Mouse (Mus musculus): ENCODE measurements around the gene Nudt8. TPM values are rescaled to one million over a fixed set of nuclear protein-coding genes. Genes with fewer than 3 reads are reported as not detected.

Gene Nudt8
- polyA plus RNA-seq, 1 experiment from 2014 or later = 39.3 TPM

GRCm38 (mm10) chr19:3980917-3981316 is 19.5 kb upstream of the Nudt8 start:
- H3K4me3 ChIP-seq (ENCODE audit: low read depth, low read length) = no peak overlapping the region
- no peaks in the 10 kb centered on the region; the same call in 1 of the 2 replicates for H3K4me1 ChIP-seq (replicated peaks; ENCODE audit: control insufficient read depth, insufficient read depth)
- no peaks in the 10 kb centered on the region for H3K36me3 ChIP-seq (ENCODE audit: control insufficient read depth, insufficient read depth, low read length)
- no peaks in the 10 kb centered on the region for H3K27me3 ChIP-seq (ENCODE audit: control insufficient read depth, insufficient read depth, low read length)
- no peaks in the 10 kb centered on the region for H3K9me3 ChIP-seq (ENCODE audit: control insufficient read depth, low read length)
- no peak for DNase-seq (ENCODE audit: low spot score)
- no peak overlapping the region for H3K27ac ChIP-seq (replicated peaks)
- WGBS = 74% methylated on average over 9 of the region's 9 CpGs
- no peak overlapping the region for H3K4me2 ChIP-seq (replicated peaks; ENCODE audit: low read depth)
- ATAC-seq (ENCODE audit: low FRiP score, low TSS enrichment) = no peak
- TF ChIP-seq EP300 (optimal IDR thresholded peaks at IDR 0.05) = no peak
- TF ChIP-seq CTCF (IDR thresholded peaks at IDR 0.05; ENCODE audit: low read depth) = no peak
- no peak overlapping the region for H3K9ac ChIP-seq (ENCODE audit: low read length)

GRCm38 (mm10) chr19:3983527-3984200 is 16.7 kb upstream of the Nudt8 start:
- Histone ChIP-seq H3K9me3 (ENCODE audit: control insufficient read depth, low read length) (no peaks in the 10 kb centered on the region), H3K4me2 (replicated peaks; ENCODE audit: low read depth) (no peak overlapping the region), H3K36me3 (ENCODE audit: control insufficient read depth, insufficient read depth, low read length) (no peaks in the 10 kb centered on the region), H3K27ac (replicated peaks) (no peak overlapping the region), H3K9ac (ENCODE audit: low read length) (no peak overlapping the region), H3K27me3 (ENCODE audit: control insufficient read depth, insufficient read depth, low read length) (no peaks in the 10 kb centered on the region), H3K4me3 (ENCODE audit: low read depth, low read length) (no peak overlapping the region), H3K4me1 (replicated peaks; ENCODE audit: control insufficient read depth, insufficient read depth) (peaks cover 5% of the 10 kb centered on the region; the same call in 1 of the 2 replicates)
- DNase-seq (ENCODE audit: low spot score) (no peak), ATAC-seq (ENCODE audit: low FRiP score, low TSS enrichment) (no peak)
- WGBS = 59% methylated on average over 9 of the region's 9 CpGs
- TF ChIP-seq EP300 (optimal IDR thresholded peaks at IDR 0.05) = no peak
- no peak for TF ChIP-seq CTCF (IDR thresholded peaks at IDR 0.05; ENCODE audit: low read depth)

- Histone ChIP-seq H3K27me3 (ENCODE audit: control insufficient read depth, insufficient read depth, low read length) (no peaks in the 10 kb centered on the region), H3K27ac (replicated peaks) (peak overlapping the region; percentile 45; the same call in 1 of the 2 replicates), H3K9ac (ENCODE audit: low read length) (no peak overlapping the region), H3K36me3 (ENCODE audit: control insufficient read depth, insufficient read depth, low read length) (no peaks in the 10 kb centered on the region), H3K4me3 (ENCODE audit: low read depth, low read length) (no peak overlapping the region), H3K4me1 (replicated peaks; ENCODE audit: control insufficient read depth, insufficient read depth) (peaks cover 5% of the 10 kb centered on the region; the same call in 1 of the 2 replicates), H3K9me3 (ENCODE audit: control insufficient read depth, low read length) (no peaks in the 10 kb centered on the region), H3K4me2 (replicated peaks; ENCODE audit: low read depth) (no peak overlapping the region)
- no peak for DNase-seq (ENCODE audit: low spot score)
- TF ChIP-seq CTCF (IDR thresholded peaks at IDR 0.05; ENCODE audit: low read depth) = no peak
- no peak for TF ChIP-seq EP300 (optimal IDR thresholded peaks at IDR 0.05)
- ATAC-seq (ENCODE audit: low FRiP score, low TSS enrichment) = no peak
- 36% methylated on average over 8 of the region's 8 CpGs for WGBS
Observed at GRCm38 (mm10) chr19:3985261-3985681, 15.1 kb upstream of the Nudt8 start.

- WGBS = 5% methylated on average over 8 of the region's 8 CpGs
- peak; percentile 91 for DNase-seq (ENCODE audit: low spot score)
- Histone ChIP-seq H3K27me3 (ENCODE audit: control insufficient read depth, insufficient read depth, low read length) (no peaks in the 10 kb centered on the region), H3K27ac (replicated peaks) (peak within 1 kb of the TSS; percentile 77), H3K9ac (ENCODE audit: low read length) (peak within 1 kb of the TSS; percentile 49), H3K36me3 (ENCODE audit: control insufficient read depth, insufficient read depth, low read length) (no peaks in the 10 kb centered on the region), H3K4me1 (replicated peaks; ENCODE audit: control insufficient read depth, insufficient read depth) (peaks cover 5% of the 10 kb centered on the region; the same call in 1 of the 2 replicates), H3K9me3 (ENCODE audit: control insufficient read depth, low read length) (no peaks in the 10 kb centered on the region), H3K4me2 (replicated peaks; ENCODE audit: low read depth) (peak within 1 kb of the TSS; percentile 0), H3K4me3 (ENCODE audit: low read depth, low read length) (no peak within 1 kb of the TSS)
- peak; percentile 86 for ATAC-seq (ENCODE audit: low FRiP score, low TSS enrichment)
- TF ChIP-seq EP300 (optimal IDR thresholded peaks at IDR 0.05) (no peak), CTCF (IDR thresholded peaks at IDR 0.05; ENCODE audit: low read depth) (no peak)
Observed at GRCm38 (mm10) chr19:3986334-3986733, 14.0 kb upstream of the Nudt8 start, which contains the start of gene Acy3. Gene Acy3, plus strand, starts transcription at chr19:3986570.

GRCm38 (mm10) chr19:3988066-3988465 is 12.3 kb upstream of the Nudt8 start:
- Histone ChIP-seq H3K4me3 (ENCODE audit: low read depth, low read length) (no peak overlapping the region), H3K27me3 (ENCODE audit: control insufficient read depth, insufficient read depth, low read length) (no peaks in the 10 kb centered on the region), H3K9ac (ENCODE audit: low read length) (no peak overlapping the region), H3K36me3 (ENCODE audit: control insufficient read depth, insufficient read depth, low read length) (no peaks in the 10 kb centered on the region), H3K4me1 (replicated peaks; ENCODE audit: control insufficient read depth, insufficient read depth) (peaks cover 5% of the 10 kb centered on the region; the same call in 1 of the 2 replicates), H3K27ac (replicated peaks) (no peak overlapping the region), H3K4me2 (replicated peaks; ENCODE audit: low read depth) (no peak overlapping the region), H3K9me3 (ENCODE audit: control insufficient read depth, low read length) (no peaks in the 10 kb centered on the region)
- DNase-seq (ENCODE audit: low spot score) (no peak), ATAC-seq (ENCODE audit: low FRiP score, low TSS enrichment) (no peak)
- WGBS = 82% methylated on average over 14 of the region's 14 CpGs
- no peak for TF ChIP-seq EP300 (optimal IDR thresholded peaks at IDR 0.05)
- TF ChIP-seq CTCF (IDR thresholded peaks at IDR 0.05; ENCODE audit: low read depth) = no peak

GRCm38 (mm10) chr19:3988750-3989149 is 11.6 kb upstream of the Nudt8 start:
- ATAC-seq (ENCODE audit: low FRiP score, low TSS enrichment) = no peak
- H3K9ac ChIP-seq (ENCODE audit: low read length) = no peak overlapping the region
- no peak overlapping the region for H3K4me2 ChIP-seq (replicated peaks; ENCODE audit: low read depth)
- no peaks in the 10 kb centered on the region for H3K27me3 ChIP-seq (ENCODE audit: control insufficient read depth, insufficient read depth, low read length)
- TF ChIP-seq CTCF (IDR thresholded peaks at IDR 0.05; ENCODE audit: low read depth) (peak; percentile 47), EP300 (optimal IDR thresholded peaks at IDR 0.05) (no peak)
- H3K4me3 ChIP-seq (ENCODE audit: low read depth, low read length) = no peak overlapping the region
- H3K36me3 ChIP-seq (ENCODE audit: control insufficient read depth, insufficient read depth, low read length) = no peaks in the 10 kb centered on the region
- H3K9me3 ChIP-seq (ENCODE audit: control insufficient read depth, low read length) = no peaks in the 10 kb centered on the region
- H3K4me1 ChIP-seq (replicated peaks; ENCODE audit: control insufficient read depth, insufficient read depth) = peaks cover 5% of the 10 kb centered on the region; the same call in 1 of the 2 replicates
- no peak for DNase-seq (ENCODE audit: low spot score)
- H3K27ac ChIP-seq (replicated peaks) = no peak overlapping the region
- WGBS = 84% methylated on average over 4 of the region's 4 CpGs
